Mouse (Mus musculus) common myeloid progenitor, adult 5-6 weeks (primary cell): ENCODE measurements at regions not wholly inside any gene's neighbourhood (a gene's known extent, or its start where the extent isn't known, plus 50 kb on each side); places are given as distances from the start of the nearest gene placed in this dataset.

Source experiments
- ATAC-seq: replicated peaks from 2 replicates; pipeline ENCODE4 v1.8.0; 2016; ENCODE audit warnings: low read depth, mild to moderate bottlenecking, moderate TSS enrichment, inconsistent platforms; ENCODE audit not compliant: poor library complexity, severe bottlenecking

- ATAC-seq: no peak
These were observed 451.7 kb upstream of the Rag2 start for GRCm38 (mm10) chr2:101172806-101173205.

GRCm38 (mm10) chr2:101175124-101175523 lies 449.4 kb upstream of the Rag2 start:
- ATAC-seq: peak; percentile 52; the same call in 1 of the 2 replicates

GRCm38 (mm10) chr2:101206637-101207036 lies 417.9 kb upstream of the Rag2 start:
- no peak for ATAC-seq

GRCm38 (mm10) chr2:101209136-101209535 lies 415.4 kb upstream of the Rag2 start:
- no peak for ATAC-seq

GRCm38 (mm10) chr2:101220759-101221158 lies 403.8 kb upstream of the Rag2 start:
- no peak for ATAC-seq

DNA sequence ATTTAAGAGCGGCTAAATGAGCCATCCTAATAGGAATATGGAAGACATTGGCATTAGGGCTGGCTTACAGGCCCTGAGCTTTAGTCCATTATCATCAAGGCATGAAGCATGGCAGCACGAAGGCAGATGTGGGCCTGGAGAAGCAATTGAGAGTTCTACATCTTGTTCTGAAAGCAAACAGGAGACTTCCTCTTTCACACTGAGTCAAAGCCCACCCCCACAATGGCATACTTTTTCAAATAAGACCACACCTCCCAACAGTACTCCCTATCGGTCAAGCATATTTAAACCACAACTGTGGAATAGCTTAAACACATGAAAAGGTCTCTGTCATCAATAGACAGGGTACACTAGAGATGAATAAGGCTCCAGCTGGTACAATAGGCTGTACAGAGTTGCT lies 381.5 kb upstream of the Rag2 start:
- ATAC-seq: no peak

- no peak for ATAC-seq
These were observed 377.4 kb upstream of the Rag2 start for GRCm38 (mm10) chr2:101247133-101247532.

DNA sequence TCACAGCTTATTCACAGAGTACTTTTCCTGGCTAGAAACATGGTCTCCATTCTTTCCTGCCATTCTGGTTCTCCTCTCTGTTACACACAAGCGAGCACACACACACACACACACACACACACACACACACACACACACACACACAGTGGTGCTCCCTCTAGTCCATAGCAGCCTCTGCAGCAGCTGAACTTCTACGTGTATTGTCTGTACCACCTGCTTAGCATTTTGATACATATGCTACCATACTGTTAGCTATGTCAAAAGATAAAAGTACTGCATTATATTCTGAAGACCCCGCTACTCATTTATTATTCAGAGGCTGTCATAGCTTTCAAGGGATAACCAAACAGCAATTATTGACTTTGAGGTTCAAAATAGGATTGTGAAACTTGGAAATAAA lies 372.3 kb upstream of the Rag2 start:
- no peak for ATAC-seq

DNA sequence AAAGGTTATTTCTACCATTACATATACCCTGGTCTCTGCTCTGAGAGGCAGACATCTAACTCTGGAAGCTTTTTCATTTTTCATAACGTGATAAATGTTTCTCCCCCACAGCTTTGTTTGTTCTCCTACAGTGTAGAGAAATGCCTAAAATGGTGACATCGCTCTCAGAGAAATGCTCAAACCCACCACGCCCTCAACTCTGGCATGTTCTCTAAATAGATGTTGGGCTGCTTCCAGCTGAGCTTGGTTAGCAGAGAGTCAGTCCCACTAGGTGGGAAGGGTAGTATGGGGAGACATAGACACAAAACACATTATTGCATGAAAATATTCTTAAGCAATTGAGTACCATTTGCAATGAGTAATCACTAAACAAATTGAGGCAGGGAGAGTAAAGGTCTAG lies 368.1 kb upstream of the Rag2 start:
- no peak for ATAC-seq

DNA sequence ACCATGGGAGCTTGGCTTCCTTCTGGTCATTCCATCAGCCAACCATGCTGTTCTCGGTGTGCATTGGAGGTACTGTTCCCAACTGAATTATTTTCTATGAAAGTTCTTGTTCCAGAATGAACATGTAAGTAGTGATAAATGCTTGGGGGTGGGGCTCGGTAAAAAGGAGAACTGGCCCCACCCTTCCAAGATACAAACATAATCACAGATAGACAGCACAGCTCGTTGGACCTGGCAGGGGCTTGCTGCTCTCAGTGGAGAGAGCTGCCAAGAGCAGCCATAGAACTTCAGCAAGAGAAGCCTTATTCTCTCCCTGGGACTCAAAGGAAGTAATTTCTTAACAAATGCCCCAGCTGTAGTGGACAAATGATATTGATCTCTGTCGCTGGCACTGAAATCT lies 360.6 kb upstream of the Rag2 start:
- no peak for ATAC-seq

- ATAC-seq: no peak
These were observed 357.7 kb upstream of the Rag2 start for GRCm38 (mm10) chr2:101266685-101267374.

DNA sequence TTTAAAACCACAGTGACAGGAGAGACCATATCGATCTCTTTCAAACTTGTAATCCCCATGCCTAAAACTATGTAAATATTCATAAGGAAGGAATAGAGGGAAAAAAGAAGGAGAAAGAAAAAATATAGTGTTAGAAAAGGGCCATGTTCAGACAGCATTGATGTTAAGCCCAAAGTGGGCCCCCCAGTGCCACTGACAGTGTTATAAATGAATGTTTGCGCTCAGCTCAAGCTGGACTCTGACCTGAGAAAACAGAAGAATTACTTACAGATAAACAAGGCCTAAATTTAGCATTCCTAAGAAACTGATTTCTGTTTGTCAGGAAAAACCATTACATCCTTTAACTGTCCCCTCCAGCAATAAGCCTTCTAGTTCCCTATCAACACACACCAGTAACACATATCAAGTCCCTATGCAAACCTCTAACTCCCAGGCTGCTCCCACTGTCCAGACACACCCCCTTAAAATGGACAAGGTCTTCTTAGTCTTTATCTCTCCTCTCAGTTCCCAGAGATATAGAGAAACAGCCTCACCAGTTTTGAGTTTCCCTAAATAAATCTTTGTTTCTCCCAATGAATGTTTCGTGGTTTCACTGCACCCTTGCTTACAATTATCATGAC lies 350.4 kb upstream of the Rag2 start:
- ATAC-seq: no peak

DNA sequence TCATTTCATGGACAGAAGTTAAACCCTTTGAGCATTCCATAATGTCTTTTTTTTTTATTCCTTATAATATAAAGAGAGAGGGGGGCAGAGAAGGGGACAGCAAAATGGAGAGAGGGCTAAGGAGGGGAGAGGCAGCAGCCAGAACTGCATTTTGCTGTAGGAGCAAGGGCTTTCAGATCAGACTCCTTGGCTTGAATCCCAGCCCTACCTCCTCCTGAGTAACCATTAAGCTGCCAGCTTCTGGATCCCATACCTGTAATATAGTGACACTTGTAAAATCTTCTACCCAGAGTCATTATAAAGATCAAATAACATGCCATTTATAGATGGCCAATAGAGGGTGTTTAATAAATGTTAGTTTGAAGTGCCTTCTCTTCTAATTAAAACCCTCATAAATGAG lies 339.6 kb upstream of the Rag2 start:
- ATAC-seq: no peak

DNA sequence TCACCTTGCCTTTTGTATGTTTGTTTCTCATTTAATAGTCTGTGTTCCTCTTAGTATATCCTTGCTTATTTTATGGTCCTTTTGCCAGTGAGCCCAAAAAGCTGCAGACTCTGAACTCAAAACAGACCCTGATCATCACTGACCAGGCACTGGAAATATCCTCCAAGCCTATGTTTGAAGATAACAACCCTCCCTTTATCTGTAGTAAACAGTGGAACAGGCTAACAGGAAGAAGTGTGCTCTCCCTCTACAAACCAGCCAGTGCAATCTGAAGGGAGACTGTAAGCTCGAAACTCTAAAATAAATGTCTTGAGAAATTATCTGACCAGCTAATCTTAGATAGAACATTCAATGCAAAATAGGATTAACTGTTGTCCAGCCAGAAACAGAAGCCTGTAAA lies 336.4 kb upstream of the Rag2 start:
- ATAC-seq: no peak

GRCm38 (mm10) chr2:101289168-101289567 lies 335.4 kb upstream of the Rag2 start:
- peak; percentile 32; the same call in 1 of the 2 replicates for ATAC-seq

DNA sequence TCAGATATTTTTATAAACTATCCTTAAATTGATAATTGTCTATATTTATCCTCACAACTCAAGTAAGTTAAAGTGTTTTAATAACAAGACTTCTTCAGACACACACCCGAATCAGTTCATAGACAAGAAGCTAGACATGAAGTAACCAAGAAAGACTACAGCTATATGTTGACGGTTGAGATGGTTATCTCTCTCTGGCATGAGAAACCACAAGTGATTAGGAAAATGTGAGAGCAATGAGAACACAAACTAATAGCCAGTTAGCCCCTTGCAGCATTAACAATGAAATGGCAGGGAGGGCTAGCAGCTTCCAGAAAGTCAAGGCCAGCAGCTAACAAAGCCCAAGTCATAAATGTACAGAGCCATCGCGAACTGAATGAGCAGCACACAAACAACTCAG lies 333.8 kb upstream of the Rag2 start:
- ATAC-seq: no peak

DNA sequence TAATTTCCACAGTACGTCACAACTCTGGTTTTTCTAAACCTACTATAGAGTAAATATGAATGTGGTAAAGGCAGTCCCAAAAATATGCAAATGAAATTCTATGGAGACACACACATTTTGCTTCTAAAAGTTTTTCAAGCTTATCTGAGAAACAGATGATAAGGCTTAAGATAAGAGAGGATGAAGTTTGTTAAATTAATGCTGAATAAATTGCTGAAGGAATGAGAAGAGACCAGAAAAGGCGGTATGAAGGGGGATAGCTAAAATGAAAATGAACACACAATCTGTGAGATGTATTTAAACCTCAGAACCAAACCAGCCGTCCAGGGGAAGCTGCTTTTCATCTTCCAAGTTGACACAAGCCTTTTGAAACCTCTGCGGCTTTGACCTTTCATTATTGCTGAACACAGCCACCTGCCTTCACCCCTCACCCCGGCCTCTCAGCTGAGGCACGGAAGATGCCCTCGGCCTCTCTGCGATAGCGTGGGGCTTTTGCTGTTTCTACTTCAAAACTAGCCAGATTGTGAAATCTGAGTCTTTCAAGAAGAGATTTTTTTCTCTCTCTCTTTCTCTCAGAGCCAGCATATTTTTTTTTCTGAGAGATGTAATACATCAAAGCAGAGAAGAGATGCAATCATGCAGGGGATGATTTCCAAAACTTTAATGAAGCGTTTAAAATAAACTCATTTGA lies 328.7 kb upstream of the Rag2 start:
- no peak for ATAC-seq

DNA sequence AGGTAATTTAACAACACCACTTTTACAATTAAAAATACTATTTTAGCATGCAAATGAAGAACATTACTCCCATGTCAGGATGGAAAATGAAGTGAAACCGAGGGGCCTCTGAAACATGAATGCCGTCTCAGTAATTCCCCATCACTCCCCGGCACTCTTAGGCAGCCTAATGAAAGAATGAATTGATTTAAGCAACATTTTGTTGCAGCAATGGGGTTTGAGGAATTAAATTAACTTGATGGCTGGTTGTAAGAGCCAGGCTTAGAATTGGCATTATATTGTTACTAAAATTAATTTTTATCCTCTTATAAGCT lies 328.2 kb upstream of the Rag2 start:
- no peak for ATAC-seq

GRCm38 (mm10) chr2:101296778-101297177 lies 327.7 kb upstream of the Rag2 start:
- ATAC-seq: no peak

GRCm38 (mm10) chr2:101299126-101299525 lies 325.4 kb upstream of the Rag2 start:
- ATAC-seq: no peak

DNA sequence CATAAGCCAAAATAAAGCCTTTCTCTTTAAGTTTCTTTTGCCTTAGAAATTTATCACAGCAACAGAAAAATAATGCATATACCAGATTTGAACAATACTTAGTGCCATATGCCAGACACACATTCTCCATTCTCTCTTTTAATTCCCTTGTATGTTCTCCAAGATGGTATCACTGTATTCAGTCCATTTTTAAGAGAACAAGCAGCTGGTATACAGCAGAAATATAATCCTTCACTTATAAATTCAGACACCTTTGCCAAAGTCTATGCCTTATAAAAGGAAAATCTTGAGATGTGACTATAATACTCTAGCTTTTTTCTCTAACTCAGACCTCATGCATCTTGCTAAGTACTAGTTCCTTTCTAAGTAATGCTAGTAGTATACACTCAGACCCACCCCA lies 324.4 kb upstream of the Rag2 start:
- ATAC-seq: no peak
